Mouse (Mus musculus) kidney, postnatal 14 days (tissue): ENCODE measurements at regions not wholly inside any gene's neighbourhood (a gene's known extent, or its start where the extent isn't known, plus 50 kb on each side); places are given as distances from the start of the nearest gene placed in this dataset.

Experiments
- DNase-seq: peaks from one replicate; pipeline ENCODE4 v3.0.0; 2022; ENCODE audit warnings: mixed read lengths

- no peak for DNase-seq
These were observed 524.7 kb upstream of the Gm19410 start for GRCm38 (mm10) chr8:35240884-35241283.

- DNase-seq = peak; percentile 24
These were observed 522.0 kb upstream of the Gm19410 start for GRCm38 (mm10) chr8:35243555-35243954.

GRCm38 (mm10) chr8:35249747-35250375 lies 515.7 kb upstream of the Gm19410 start:
- peak; percentile 29 for DNase-seq

GRCm38 (mm10) chr8:35250641-35251040 lies 514.9 kb upstream of the Gm19410 start:
- DNase-seq = no peak

GRCm38 (mm10) chr8:35253946-35254345 lies 511.6 kb upstream of the Gm19410 start:
- no peak for DNase-seq

- no peak for DNase-seq
These were observed 510.3 kb upstream of the Gm19410 start for GRCm38 (mm10) chr8:35255327-35255726.

- DNase-seq = no peak
These were observed 508.6 kb upstream of the Gm19410 start for GRCm38 (mm10) chr8:35256958-35257357.

- no peak for DNase-seq
These were observed 497.4 kb upstream of the Gm19410 start for GRCm38 (mm10) chr8:35268221-35268620.

- no peak for DNase-seq
These were observed 496.6 kb upstream of the Gm19410 start for GRCm38 (mm10) chr8:35268986-35269385.

- DNase-seq = no peak
These were observed 489.6 kb upstream of the Gm19410 start for GRCm38 (mm10) chr8:35275972-35276371.

- DNase-seq = no peak
These were observed 489.1 kb upstream of the Gm19410 start for GRCm38 (mm10) chr8:35276460-35276859.

GRCm38 (mm10) chr8:35278946-35279345 lies 486.6 kb upstream of the Gm19410 start:
- no peak for DNase-seq

GRCm38 (mm10) chr8:35280741-35281140 lies 484.8 kb upstream of the Gm19410 start:
- DNase-seq = no peak

- no peak for DNase-seq
These were observed 482.2 kb upstream of the Gm19410 start for GRCm38 (mm10) chr8:35283366-35283765.

- DNase-seq = no peak
These were observed 476.6 kb upstream of the Gm19410 start for GRCm38 (mm10) chr8:35289018-35289417.

- DNase-seq = no peak
These were observed 475.6 kb upstream of the Gm19410 start for GRCm38 (mm10) chr8:35289967-35290366.

GRCm38 (mm10) chr8:35293437-35294126 lies 472.0 kb upstream of the Gm19410 start:
- no peak for DNase-seq

- DNase-seq = no peak
These were observed 468.7 kb upstream of the Gm19410 start for GRCm38 (mm10) chr8:35296936-35297335.

- DNase-seq = no peak
These were observed 466.5 kb upstream of the Gm19410 start for GRCm38 (mm10) chr8:35299088-35299487.

GRCm38 (mm10) chr8:35300359-35300758 lies 465.2 kb upstream of the Gm19410 start:
- DNase-seq = no peak

- DNase-seq = no peak
These were observed 464.6 kb upstream of the Gm19410 start for GRCm38 (mm10) chr8:35300881-35301521.

GRCm38 (mm10) chr8:35302856-35303255 lies 462.7 kb upstream of the Gm19410 start:
- no peak for DNase-seq

GRCm38 (mm10) chr8:35321270-35321865 lies 444.2 kb upstream of the Gm19410 start:
- DNase-seq = no peak
